Mouse (Mus musculus) embryonic facial prominence, embryonic 11.5 days (tissue): ENCODE measurements at regions not wholly inside any gene's neighbourhood (a gene's known extent, or its start where the extent isn't known, plus 50 kb on each side); places are given as distances from the start of the nearest gene placed in this dataset.
"Not testable (repeated sequence)": the region's sequence is repeated elsewhere in the genome, so short reads cannot be mapped to it uniquely, and the experiment has no call there.

ENCODE experiments used
- ATAC-seq: fragments of 200-750 bp; cut with Nextera tagmentation; replicated peaks from 2 replicates; pipeline ENCODE4 v1.8.0; 2017; ENCODE audit warnings: low read depth; ENCODE audit not compliant: insufficient number of reproducible peaks, low FRiP score, low TSS enrichment
- DNase-seq: peaks from one replicate; pipeline ENCODE4 v3.0.0-alpha.2; 2015; ENCODE audit warnings: low spot score
- H3K27ac ChIP-seq: fragments of 300-500 bp; sonication (generic); replicated peaks from 2 replicates; pipeline ENCODE4 v1.5.1; 2014; ENCODE audit warnings: mild to moderate bottlenecking, low read depth, low read length, control low read depth
- H3K27me3 ChIP-seq: fragments of 300-500 bp; sonication (generic); 2 replicates; pipeline ENCODE4 v1.6.1; 2014; ENCODE audit warnings: mild to moderate bottlenecking, low read length, moderate library complexity, mixed read lengths; ENCODE audit not compliant: control insufficient read depth, insufficient read depth
- H3K36me3 ChIP-seq: fragments of 300-500 bp; sonication (generic); replicated peaks from 2 replicates; pipeline ENCODE4 v1.6.1; 2014; ENCODE audit warnings: low read depth, mild to moderate bottlenecking, low read length, moderate library complexity, mixed read lengths; ENCODE audit not compliant: control insufficient read depth, insufficient read depth
- H3K4me1 ChIP-seq: fragments of 300-500 bp; sonication (generic); 2 replicates; pipeline ENCODE4 v1.6.1; 2014; ENCODE audit warnings: low read length, mixed read lengths; ENCODE audit not compliant: control insufficient read depth, insufficient read depth
- H3K4me2 ChIP-seq: fragments of 300-500 bp; sonication (generic); 2 replicates; pipeline ENCODE4 v1.6.1; 2014; ENCODE audit warnings: low read depth, mild to moderate bottlenecking, control low read depth, low read length, moderate library complexity
- H3K4me3 ChIP-seq: fragments of 300-500 bp; sonication (generic); 2 replicates; pipeline ENCODE4 v1.5.1; 2014; ENCODE audit warnings: low read depth, low read length, control low read depth
- H3K9ac ChIP-seq: fragments of 300-500 bp; sonication (generic); replicated peaks from 2 replicates; pipeline ENCODE4 v1.6.1; 2014; ENCODE audit warnings: mild to moderate bottlenecking, control low read depth, low read length
- H3K9me3 ChIP-seq: fragments of 300-500 bp; sonication (generic); replicated peaks from 2 replicates; pipeline ENCODE4 v1.6.1; 2016; ENCODE audit warnings: mild to moderate bottlenecking, low read length, inconsistent platforms, mixed read lengths; ENCODE audit not compliant: control insufficient read depth
- WGBS: fragments of 180-500 bp; shearing (Covaris S2); extraction: QIAGEN DNeasy Blood & Tissue Kit; methylation state at CpG from one replicate; pipeline ENCODE4 v1.1.7; 2014; 5-methylcytosine and 5-hydroxymethylcytosine counted together

GRCm38 (mm10) chr6:68532599-68532998 is 997.0 kb upstream of the Tacstd2 start:
- Histone ChIP-seq H3K4me1 (no peaks in the 10 kb centered on the region), H3K4me3 (no peak overlapping the region), H3K9ac (no peak overlapping the region), H3K4me2 (no peak overlapping the region), H3K27ac (no peak overlapping the region), H3K9me3 (no peaks in the 10 kb centered on the region), H3K36me3 (no peaks in the 10 kb centered on the region), H3K27me3 (no peaks in the 10 kb centered on the region)
- ATAC-seq (no peak), DNase-seq (no peak)

DNA sequence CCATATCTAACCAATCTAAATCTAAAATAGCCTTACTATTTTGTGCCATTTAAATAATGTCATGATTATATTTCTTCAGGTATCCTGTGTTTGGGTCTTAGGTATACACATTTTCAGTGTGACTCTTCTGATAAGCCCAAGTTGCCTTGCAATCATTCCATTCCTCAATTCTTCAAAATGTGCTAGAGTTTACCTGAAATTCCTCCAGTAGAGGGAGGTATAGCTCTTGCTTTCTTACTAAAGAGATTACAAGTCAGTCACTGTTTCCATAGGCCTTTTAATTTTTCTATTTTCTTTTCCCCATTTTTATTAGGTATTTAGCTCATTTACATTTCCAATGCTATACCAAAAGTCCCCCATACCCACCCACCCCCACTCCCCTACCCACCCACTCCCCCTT is 968.3 kb upstream of the Tacstd2 start:
- Histone ChIP-seq H3K9ac (no peak overlapping the region), H3K27ac (no peak overlapping the region), H3K27me3 (no peaks in the 10 kb centered on the region), H3K4me3 (no peak overlapping the region), H3K4me2 (no peak overlapping the region), H3K36me3 (no peaks in the 10 kb centered on the region), H3K9me3 (no peaks in the 10 kb centered on the region), H3K4me1 (no peaks in the 10 kb centered on the region)
- DNase-seq (no peak), ATAC-seq (no peak)

- Histone ChIP-seq H3K27me3 (no peaks in the 10 kb centered on the region), H3K4me3 (no peak overlapping the region), H3K4me1 (no peaks in the 10 kb centered on the region), H3K27ac (no peak overlapping the region), H3K9ac (no peak overlapping the region), H3K4me2 (no peak overlapping the region), H3K36me3 (no peaks in the 10 kb centered on the region), H3K9me3 (no peaks in the 10 kb centered on the region)
- no peak for ATAC-seq
- 50% methylated on average over 1 of the region's 1 CpGs for WGBS
- DNase-seq = no peak
These were observed 945.5 kb upstream of the Tacstd2 start for GRCm38 (mm10) chr6:68481137-68481536.

- Histone ChIP-seq H3K9ac (no peak overlapping the region), H3K36me3 (no peaks in the 10 kb centered on the region), H3K27me3 (no peaks in the 10 kb centered on the region), H3K9me3 (no peaks in the 10 kb centered on the region), H3K4me2 (no peak overlapping the region), H3K4me3 (no peak overlapping the region), H3K27ac (no peak overlapping the region), H3K4me1 (no peaks in the 10 kb centered on the region)
- DNase-seq (no peak), ATAC-seq (no peak)
These were observed 939.3 kb upstream of the Tacstd2 start for GRCm38 (mm10) chr6:68474872-68475271.

DNA sequence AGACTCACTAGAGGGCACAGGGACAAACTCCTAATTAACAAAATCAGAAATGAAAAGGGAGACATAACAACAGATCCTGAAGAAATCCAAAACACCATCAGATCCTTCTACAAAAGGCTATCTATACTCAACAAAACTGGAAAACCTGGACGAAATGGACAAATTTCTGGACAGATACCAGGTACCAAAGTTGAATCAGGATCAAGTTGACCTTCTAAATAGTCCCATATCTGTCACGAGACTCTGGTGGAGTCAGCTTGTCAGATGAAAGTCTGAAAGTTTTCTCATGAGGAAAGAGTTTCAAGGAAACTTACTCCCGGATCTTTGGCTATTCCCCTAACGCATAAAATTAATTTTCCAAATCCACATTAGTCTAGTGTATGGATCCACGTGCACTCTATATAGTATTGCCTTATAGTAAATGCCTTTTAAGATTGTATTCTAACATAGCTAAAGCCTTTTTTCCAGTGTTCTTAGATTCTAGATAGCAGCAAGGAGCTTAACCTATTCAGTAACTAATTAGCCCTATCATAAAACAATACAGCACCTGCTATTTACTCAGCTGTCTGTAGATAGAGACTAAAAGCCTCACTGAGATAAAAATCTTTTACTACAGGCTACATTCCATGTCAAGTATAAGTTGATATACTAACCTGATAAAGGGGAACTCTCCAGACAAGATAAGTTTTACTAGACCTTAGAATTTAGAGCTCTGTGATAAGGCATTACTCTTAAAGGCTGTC is 917.6 kb upstream of the Tacstd2 start:
- not testable (repeated sequence) for H3K27me3 ChIP-seq, H3K9me3 ChIP-seq, H3K4me1 ChIP-seq, DNase-seq, ATAC-seq, H3K4me3 ChIP-seq, H3K4me2 ChIP-seq, H3K36me3 ChIP-seq, H3K27ac ChIP-seq, H3K9ac ChIP-seq
- 85% methylated on average over 5 of the region's 5 CpGs for WGBS

GRCm38 (mm10) chr6:68449042-68449832 is 913.6 kb upstream of the Tacstd2 start:
- Histone ChIP-seq H3K9me3 (no peaks in the 10 kb centered on the region), H3K4me1 (no peaks in the 10 kb centered on the region; the same call in 1 of the 2 replicates), H3K36me3 (no peaks in the 10 kb centered on the region), H3K9ac (no peak overlapping the region), H3K4me2 (no peak overlapping the region), H3K4me3 (no peak overlapping the region), H3K27me3 (no peaks in the 10 kb centered on the region), H3K27ac (no peak overlapping the region)
- 0 out of 2 replicates have a peak, but pooled peaks have one; percentile 48 for ATAC-seq
- 77% methylated on average over 3 of the region's 3 CpGs for WGBS
- DNase-seq = peak; percentile 0

- no peaks in the 10 kb centered on the region; the same call in 1 of the 2 replicates for H3K4me1 ChIP-seq
- H3K27me3 ChIP-seq = no peaks in the 10 kb centered on the region
- H3K4me3 ChIP-seq = no peak overlapping the region
- no peak overlapping the region for H3K4me2 ChIP-seq
- WGBS = 83% methylated on average over 4 of the region's 4 CpGs
- H3K9me3 ChIP-seq = no peaks in the 10 kb centered on the region
- no peak overlapping the region for H3K9ac ChIP-seq
- ATAC-seq = no peak
- no peak for DNase-seq
- H3K36me3 ChIP-seq = no peaks in the 10 kb centered on the region
- no peak overlapping the region for H3K27ac ChIP-seq
These were observed 910.2 kb upstream of the Tacstd2 start for GRCm38 (mm10) chr6:68445782-68446181.

- no peaks in the 10 kb centered on the region for H3K27me3 ChIP-seq
- H3K27ac ChIP-seq = no peak overlapping the region
- H3K4me3 ChIP-seq = no peak overlapping the region
- H3K4me1 ChIP-seq = no peaks in the 10 kb centered on the region
- H3K4me2 ChIP-seq = no peak overlapping the region
- ATAC-seq (no peak), DNase-seq (no peak)
- no peaks in the 10 kb centered on the region for H3K36me3 ChIP-seq
- H3K9ac ChIP-seq = no peak overlapping the region
- no peaks in the 10 kb centered on the region for H3K9me3 ChIP-seq
These were observed 901.6 kb upstream of the Tacstd2 start for GRCm38 (mm10) chr6:68437184-68437583.
